Mouse (Mus musculus): ENCODE measurements around the gene Ccr9.

DNA sequence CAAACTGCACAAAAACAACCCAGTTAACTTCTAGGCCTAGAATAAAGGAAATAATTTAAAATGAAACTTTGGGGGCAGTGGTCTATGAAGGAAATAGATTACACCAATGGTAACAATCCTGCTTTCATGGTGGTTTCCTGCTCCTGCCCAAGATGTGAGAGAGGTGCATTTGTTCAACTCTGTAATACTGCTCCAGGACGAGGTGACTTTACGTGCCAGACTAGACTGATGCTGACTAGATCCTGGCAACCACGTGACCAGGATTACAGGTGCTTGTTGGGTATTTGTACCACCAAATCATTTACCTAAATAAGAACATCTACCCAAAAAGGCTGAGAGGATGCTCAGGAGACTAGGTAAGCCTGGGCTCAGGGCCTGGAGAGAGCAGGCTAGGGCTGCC, 133.6 kb downstream of the Ccr9 start:
- TF ChIP-seq CTCF (IDR thresholded peaks at IDR 0.05; ENCODE audit: extremely low read depth, insufficient read depth, insufficient read length, insufficient replicate concordance) (no peak), POLR2A (IDR thresholded peaks at IDR 0.05; ENCODE audit: low read depth, low read length) (no peak)

All from spleen, adult 2 months (tissue).